Mouse (Mus musculus) Muller cell, postnatal 12 days (primary cell): ENCODE results near the gene Olfr403.
"Not testable (repeated sequence)": the region's sequence is repeated elsewhere in the genome, so short reads cannot be mapped to it uniquely, and the experiment has no call there.

ENCODE experiments used
- DNase-seq: peaks from one replicate; pipeline ENCODE4 v3.0.0-alpha.2; 2015; ENCODE audit errors: inconsistent ontology term

The Olfr403 gene

GRCm38 (mm10) chr11:74185949-74186348, at the start of gene Olfr403:
Gene Olfr403, plus strand, starts transcription at chr11:74186249.
- no peak for DNase-seq

- DNase-seq = not testable (repeated sequence)
Observed at GRCm38 (mm10) chr11:74140001-74140400, 46.0 kb upstream of the Olfr403 start.

GRCm38 (mm10) chr11:74145866-74146265, 40.2 kb upstream of the Olfr403 start:
- DNase-seq = no peak

- no peak for DNase-seq
Observed at GRCm38 (mm10) chr11:74153229-74153628, 32.8 kb upstream of the Olfr403 start, which contains the start of gene Olfr402. Gene Olfr402, plus strand, starts transcription at chr11:74153529.

GRCm38 (mm10) chr11:74168771-74169170, 17.3 kb upstream of the Olfr403 start:
- no peak for DNase-seq

GRCm38 (mm10) chr11:74183168-74183567, 2.9 kb upstream of the Olfr403 start:
- no peak for DNase-seq

GRCm38 (mm10) chr11:74183745-74184144, 2.3 kb upstream of the Olfr403 start:
- no peak for DNase-seq

- no peak for DNase-seq
Observed at GRCm38 (mm10) chr11:74211279-74211678, 25.2 kb downstream of the Olfr403 start, which contains the start of gene Olfr43. Gene Olfr43, minus strand, starts transcription at chr11:74211379.

GRCm38 (mm10) chr11:74241201-74241600, 55.2 kb downstream of the Olfr403 start:
- DNase-seq = no peak
